ENCODE assay signal across 28 mouse cellular contexts in genomic region chr17:64466273-64466672, GRCm38 (mm10).
DNase-seq lines count a peak whose midpoint lies in the region; ATAC-seq and TF ChIP-seq lines count a peak whose summit lies in the region.
"Had no signal": no experiment of that assay in that cellular context is flagged by ENCODE, and none has a peak within 500 bp of the region (broad histone marks: within the 10 kb centered on the region; RNA-seq: fewer than 3 reads in every experiment).

No protein-coding gene starts in this region.

- TF ChIP-seq POLR2A in liver, adult 2 months (IDR thresholded peaks at IDR 0.05; ENCODE audit: extremely low read depth, insufficient read depth, low read length): no peak

- H3K4me3 ChIP-seq in liver, adult 2 months (ENCODE audit: insufficient read depth, low read depth, low read length): no peak overlapping the region
- H3K4me3 ChIP-seq in liver, embryonic 13.5 days (replicated peaks): no peak overlapping the region
- H3K4me3 ChIP-seq in liver, embryonic 16.5 days (ENCODE audit: low read depth, low read length): no peak overlapping the region
- H3K4me3 ChIP-seq: embryonic facial prominence, embryonic 10.5 days; embryonic facial prominence, embryonic 13.5 days; forebrain, embryonic 10.5 days; forebrain, embryonic 13.5 days; heart, adult 2 months; heart, embryonic 10.5 days; heart, embryonic 13.5 days; hindbrain, embryonic 12.5 days; hindbrain, embryonic 15.5 days had no signal

- H3K4me1 ChIP-seq in liver, adult 2 months (ENCODE audit: control insufficient read depth, insufficient read depth, low read length): peaks cover 3% of the 10 kb centered on the region; the same call in 1 of the 2 replicates
- H3K4me1 ChIP-seq in liver, embryonic 13.5 days (replicated peaks): no peaks in the 10 kb centered on the region
- H3K4me1 ChIP-seq in liver, embryonic 16.5 days (ENCODE audit: control insufficient read depth, low read depth, low read length): no peaks in the 10 kb centered on the region

- peak; percentile 86 for DNase-seq in liver, adult 2 months (ENCODE audit: extremely low read depth, low read depth, low spot score)
- no peak for DNase-seq in liver, embryonic 13.5 days
- DNase-seq in adrenal gland, adult 2 months: no peak
- no peak for DNase-seq in testis, postnatal 10 days (ENCODE audit: low spot score)
- DNase-seq: adrenal gland, postnatal 14 days; B cell, adult 2 months; cerebellum, adult 11-12 months; cerebellum, adult 8-10 months; cerebellum, postnatal 36 days; embryo, embryonic 11 days; gastrocnemius, postnatal 10 days; gastrocnemius, postnatal 36 days; heart, adult 2 months; heart, postnatal 14 days had no signal

- no peak overlapping the region for H3K9ac ChIP-seq in liver, adult 2 months (ENCODE audit: low read depth, low read length)
- H3K9ac ChIP-seq in liver, embryonic 13.5 days: no peak overlapping the region
- H3K9ac ChIP-seq in liver, embryonic 16.5 days (ENCODE audit: low read depth, low read length): no peak overlapping the region
- H3K9ac ChIP-seq: embryonic facial prominence, embryonic 13.5 days; forebrain, embryonic 13.5 days; heart, embryonic 13.5 days; hindbrain, embryonic 12.5 days; hindbrain, embryonic 15.5 days had no signal

- no peak for TF ChIP-seq CTCF in liver, adult 2 months (IDR thresholded peaks at IDR 0.05; ENCODE audit: low read depth, low read length)

- no peaks in the 10 kb centered on the region for H3K9me3 ChIP-seq in liver, embryonic 13.5 days (replicated peaks)
- no peaks in the 10 kb centered on the region for H3K9me3 ChIP-seq in liver, embryonic 16.5 days (replicated peaks; ENCODE audit: control insufficient read depth, low read length)
- H3K9me3 ChIP-seq: embryonic facial prominence, embryonic 10.5 days; embryonic facial prominence, embryonic 13.5 days; forebrain, embryonic 10.5 days; forebrain, embryonic 13.5 days; heart, embryonic 10.5 days; heart, embryonic 13.5 days; hindbrain, embryonic 12.5 days; hindbrain, embryonic 15.5 days had no signal

- no peak overlapping the region for H3K4me2 ChIP-seq in liver, embryonic 13.5 days
- H3K4me2 ChIP-seq in liver, embryonic 16.5 days (ENCODE audit: low read depth, low read length): no peak overlapping the region
- H3K4me2 ChIP-seq: embryonic facial prominence, embryonic 13.5 days; forebrain, embryonic 13.5 days; heart, embryonic 13.5 days; hindbrain, embryonic 12.5 days; hindbrain, embryonic 15.5 days had no signal

- no peaks in the 10 kb centered on the region for H3K27me3 ChIP-seq in liver, adult 2 months (ENCODE audit: control insufficient read depth, insufficient read depth, low read length)
- no peaks in the 10 kb centered on the region for H3K27me3 ChIP-seq in liver, embryonic 13.5 days
- H3K27me3 ChIP-seq in liver, embryonic 16.5 days (ENCODE audit: control insufficient read depth, insufficient read depth, low read depth, low read length): no peaks in the 10 kb centered on the region
- H3K27me3 ChIP-seq: CH12.LX; embryonic facial prominence, embryonic 13.5 days; forebrain, embryonic 13.5 days; hindbrain, embryonic 12.5 days; hindbrain, embryonic 15.5 days had no signal

- H3K79me2 ChIP-seq in liver, adult 2 months (ENCODE audit: control insufficient read depth, insufficient read depth, low read length): no peaks in the 10 kb centered on the region

- H3K27ac ChIP-seq in liver, adult 2 months (replicated peaks; ENCODE audit: insufficient read depth, low read depth, low read length): 0 out of 2 replicates have a peak overlapping the region, but pooled peaks have one; percentile 29
- H3K27ac ChIP-seq in liver, embryonic 13.5 days: no peak overlapping the region
- H3K27ac ChIP-seq in liver, embryonic 16.5 days (ENCODE audit: low read length): no peak overlapping the region; the same call in 1 of the 2 replicates
- H3K27ac ChIP-seq: embryonic facial prominence, embryonic 10.5 days; embryonic facial prominence, embryonic 13.5 days; forebrain, embryonic 10.5 days; forebrain, embryonic 13.5 days; heart, adult 2 months; heart, embryonic 10.5 days; heart, embryonic 13.5 days; hindbrain, embryonic 12.5 days; hindbrain, embryonic 15.5 days had no signal

- 33% methylated on average over 7 of the region's 7 CpGs for WGBS in liver, adult 2 months
- 62% methylated on average over 7 of the region's 7 CpGs for WGBS in liver, embryonic 13.5 days (ENCODE audit: insufficient replicate concordance)
- 55% methylated on average over 7 of the region's 7 CpGs for WGBS in liver, embryonic 16.5 days (ENCODE audit: insufficient replicate concordance)

- H3K36me3 ChIP-seq in liver, adult 2 months (ENCODE audit: control insufficient read depth, insufficient read depth, low read length): no peaks in the 10 kb centered on the region
- H3K36me3 ChIP-seq in liver, embryonic 13.5 days: no peaks in the 10 kb centered on the region
- no peaks in the 10 kb centered on the region for H3K36me3 ChIP-seq in liver, embryonic 16.5 days (ENCODE audit: control insufficient read depth, insufficient read depth)
- H3K36me3 ChIP-seq: embryonic facial prominence, embryonic 10.5 days; embryonic facial prominence, embryonic 13.5 days; forebrain, embryonic 10.5 days; G1E; heart, embryonic 10.5 days; heart, embryonic 13.5 days; hindbrain, embryonic 12.5 days; hindbrain, embryonic 15.5 days had no signal

- 0 out of 2 replicates have a peak, but pooled peaks have one; percentile 62 for ATAC-seq in liver, embryonic 13.5 days (ENCODE audit: low read depth)
- ATAC-seq in liver, embryonic 16.5 days (ENCODE audit: low read depth): peak; percentile 80
- no peak for ATAC-seq in erythroblast, adult 5-6 weeks (replicated peaks; ENCODE audit: low FRiP score, poor library complexity, severe bottlenecking)
- ATAC-seq: forebrain, embryonic 13.5 days; forebrain, embryonic 16.5 days; Patski had no signal
